Mouse (Mus musculus): ENCODE data around the gene Nup37. TPM values are rescaled to one million over a fixed set of nuclear protein-coding genes. Genes with fewer than 3 reads are reported as not detected.

Nup37 gene
- polyA plus RNA-seq, 1 experiment from 2014 or later, result 43.8 TPM

Other genes starting within 250 kb of the Nup37 start
- 12.2 and 43.4 TPM in 2 replicates for gene Pmch, start 55.9 kb upstream of the Nup37 start, polyA plus RNA-seq (2015; fragmentation: Nextera tagmentation; extraction: Ambion mirVana)
- 4.9 and 5.8 TPM in 2 replicates for gene Parpbp, start 51 bp upstream of the Nup37 start, polyA plus RNA-seq (2015; fragmentation: Nextera tagmentation; extraction: Ambion mirVana)
- 45.1 and 49.0 TPM in 2 replicates for gene Washc3, start 54.1 kb downstream of the Nup37 start, polyA plus RNA-seq (2015; fragmentation: Nextera tagmentation; extraction: Ambion mirVana)
- 0.31 and 0.36 TPM in 2 replicates for gene Dram1, start 232.1 kb downstream of the Nup37 start, polyA plus RNA-seq (2015; fragmentation: Nextera tagmentation; extraction: Ambion mirVana)
- 12.9 and 13.4 TPM in 2 replicates for gene Gnptab, start 232.1 kb downstream of the Nup37 start, polyA plus RNA-seq (2015; fragmentation: Nextera tagmentation; extraction: Ambion mirVana)

Data from midbrain, embryonic 13.5 days (tissue).